Mouse (Mus musculus): ENCODE measurements around the gene Slc26a11. TPM values are rescaled to one million over a fixed set of nuclear protein-coding genes. Genes with fewer than 3 reads are reported as not detected.

Slc26a11 gene
- total and polyA plus RNA-seq, 3 experiments = 1.4 to 3.3 (median 2.6) TPM

DNA sequence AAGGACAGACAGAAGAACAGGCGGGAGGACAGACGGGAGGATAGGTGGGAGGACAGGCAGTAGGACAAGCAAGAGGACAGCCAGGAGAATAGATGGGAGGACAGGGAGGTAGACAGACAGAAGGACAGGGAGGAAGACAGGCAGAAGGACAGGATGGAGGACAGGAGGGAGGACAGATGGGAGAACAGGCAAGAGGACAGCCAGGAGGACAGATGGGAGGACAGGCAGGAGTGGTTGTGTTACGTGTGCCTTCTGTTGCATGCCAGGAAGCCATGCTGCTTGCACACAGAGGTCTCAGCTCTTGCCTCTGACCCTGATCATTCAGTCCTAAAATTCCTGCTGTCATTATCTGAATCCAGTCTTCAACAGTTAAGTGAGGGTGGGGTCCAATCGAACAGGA is 1.4 kb upstream of the Slc26a11 start:
- Histone ChIP-seq H3K27ac (ENCODE audit: insufficient read depth, low read depth) (no peak overlapping the region), H3K4me3 (replicated peaks in 1 of 3; ENCODE audit: low read depth in 2 of 3, low read length in 2 of 3, poor library complexity in 1 of 3) (no peak overlapping the region), H3K9ac (ENCODE audit: insufficient read depth, low read depth) (no peak overlapping the region), H3K36me3 (replicated peaks in 1 of 2; ENCODE audit: control insufficient read depth in 1 of 2, insufficient read depth in 1 of 2, low read length in 1 of 2) (peaks cover 19 to 54% of the 10 kb centered on the region in 2 experiments), H3K9me3 (replicated peaks; ENCODE audit: low read length) (no peaks in the 10 kb centered on the region), H3K79me2 (replicated peaks; ENCODE audit: control insufficient read depth, extremely low read depth, insufficient read depth, poor library complexity, severe bottlenecking) (no peaks in the 10 kb centered on the region), H3K4me2 (ENCODE audit: insufficient read depth, low read depth, poor library complexity, severe bottlenecking) (no peak overlapping the region), H3K4me1 (ENCODE audit: control insufficient read depth in 1 of 2, insufficient read depth in 2 of 2) (peaks cover 16 to 24% of the 10 kb centered on the region in 2 experiments), H3K27me3 (replicated peaks) (no peaks in the 10 kb centered on the region)
- DNase-seq (ENCODE audit: extremely low read depth) = no peak
- TF ChIP-seq CTCF (conservative IDR thresholded peaks at IDR 0.05 in 1 of 2, IDR thresholded peaks at IDR 0.05 in 1 of 2; ENCODE audit: low read depth in 2 of 2, low read length in 2 of 2) (no peak), GABPA (IDR thresholded peaks at IDR 0.05; ENCODE audit: insufficient replicate concordance, low read depth, low read length) (no peak), E2F4 (IDR thresholded peaks at IDR 0.05; ENCODE audit: insufficient replicate concordance, low read depth, low read length) (no peak), CHD2 (IDR thresholded peaks at IDR 0.05; ENCODE audit: low read length) (no peak), ETS1 (conservative IDR thresholded peaks at IDR 0.05; ENCODE audit: low read depth, low read length) (no peak), JUND (conservative IDR thresholded peaks at IDR 0.05; ENCODE audit: low read depth, low read length) (no peak), PAX5 (IDR thresholded peaks at IDR 0.05; ENCODE audit: low read length) (no peak)
- in situ Hi-C loops (cut with MboI; ENCODE audit: low pct_ligation_motif_present, low pct_unique_long_range_greater_than_20kb, low sequenced_read_pairs) = no loop called here
- dilution Hi-C loops (cut with MboI; ENCODE audit: extremely low pct_ligation_motif_present, extremely low pct_unique_long_range_greater_than_20kb, low sequenced_read_pairs) = no loop called here

GRCm38 (mm10) chr11:119354798-119355442 is 437 bp upstream of the Slc26a11 start:
- H3K79me2 ChIP-seq (replicated peaks; ENCODE audit: control insufficient read depth, extremely low read depth, insufficient read depth, poor library complexity, severe bottlenecking) = no peaks in the 10 kb centered on the region
- in situ Hi-C loops (cut with MboI; ENCODE audit: low pct_ligation_motif_present, low pct_unique_long_range_greater_than_20kb, low sequenced_read_pairs) (no loop called here), dilution Hi-C loops (cut with MboI; ENCODE audit: extremely low pct_ligation_motif_present, extremely low pct_unique_long_range_greater_than_20kb, low sequenced_read_pairs) (no loop called here)
- peak; percentile 18; the same call in 1 of the 2 replicates for TF ChIP-seq NELFE (IDR thresholded peaks at IDR 0.05; ENCODE audit: low read depth, low read length)
- peak; percentile 51; the same call in 1 of the 2 replicates for TF ChIP-seq ELF1 (IDR thresholded peaks at IDR 0.05; ENCODE audit: low read depth, low read length)
- TF ChIP-seq TBP (conservative IDR thresholded peaks at IDR 0.05; ENCODE audit: low read depth, low read length) = no peak
- 0 out of 2 replicates have a peak, but pooled peaks have one; percentile 24 for TF ChIP-seq MYC (IDR thresholded peaks at IDR 0.05; ENCODE audit: low read depth, low read length)
- TF ChIP-seq CHD1 (IDR thresholded peaks at IDR 0.05; ENCODE audit: low read depth, low read length) = 0 out of 2 replicates have a peak, but pooled peaks have one; percentile 20
- no peak for TF ChIP-seq JUN (IDR thresholded peaks at IDR 0.05; ENCODE audit: insufficient read depth, low read depth, low read length)
- TF ChIP-seq POLR2AphosphoS2 (IDR thresholded peaks at IDR 0.05; ENCODE audit: low read depth, low read length) = no peak
- TF ChIP-seq NRF1 (IDR thresholded peaks at IDR 0.05; ENCODE audit: low read depth, low read length) = no peak
- TF ChIP-seq BHLHE40 (IDR thresholded peaks at IDR 0.05; ENCODE audit: low read depth, low read length) = peak; percentile 61
- TF ChIP-seq UBTF (IDR thresholded peaks at IDR 0.05; ENCODE audit: low read depth, low read length) = peak; percentile 7; the same call in 1 of the 2 replicates
- TF ChIP-seq EP300 (IDR thresholded peaks at IDR 0.05; ENCODE audit: low read length) = 0 out of 2 replicates have a peak, but pooled peaks have one; percentile 30
- peak; percentile 39 for DNase-seq (ENCODE audit: extremely low read depth)
- H3K27me3 ChIP-seq (replicated peaks) = no peaks in the 10 kb centered on the region
- peak overlapping the region; percentile 84 for H3K9ac ChIP-seq (ENCODE audit: insufficient read depth, low read depth)
- peaks cover 16 to 24% of the 10 kb centered on the region in 2 experiments for H3K4me1 ChIP-seq (ENCODE audit: control insufficient read depth in 1 of 2, insufficient read depth in 2 of 2)
- H3K9me3 ChIP-seq (replicated peaks; ENCODE audit: low read length) = no peaks in the 10 kb centered on the region
- peak overlapping the region; percentile 67 for H3K4me2 ChIP-seq (ENCODE audit: insufficient read depth, low read depth, poor library complexity, severe bottlenecking)
- peak overlapping the region; percentile 74 to 95 (median 87) for H3K4me3 ChIP-seq (replicated peaks in 1 of 3; ENCODE audit: low read depth in 2 of 3, low read length in 2 of 3, poor library complexity in 1 of 3)
- peaks cover 18 to 50% of the 10 kb centered on the region in 2 experiments for H3K36me3 ChIP-seq (replicated peaks in 1 of 2; ENCODE audit: control insufficient read depth in 1 of 2, insufficient read depth in 1 of 2, low read length in 1 of 2)
- no peak overlapping the region for H3K27ac ChIP-seq (ENCODE audit: insufficient read depth, low read depth)

All from CH12.LX (cell line).